Mouse (Mus musculus) mesoderm, embryonic 11.5 days (tissue): ENCODE results near the gene Rufy4.
"Not testable (repeated sequence)": the region's sequence is repeated elsewhere in the genome, so short reads cannot be mapped to it uniquely, and the experiment has no call there.

ENCODE experiments used
- DNase-seq: peaks from one replicate; pipeline ENCODE4 v3.0.0-alpha.2; 2012; ENCODE audit warnings: low read depth, low spot score

Rufy4 gene

DNA sequence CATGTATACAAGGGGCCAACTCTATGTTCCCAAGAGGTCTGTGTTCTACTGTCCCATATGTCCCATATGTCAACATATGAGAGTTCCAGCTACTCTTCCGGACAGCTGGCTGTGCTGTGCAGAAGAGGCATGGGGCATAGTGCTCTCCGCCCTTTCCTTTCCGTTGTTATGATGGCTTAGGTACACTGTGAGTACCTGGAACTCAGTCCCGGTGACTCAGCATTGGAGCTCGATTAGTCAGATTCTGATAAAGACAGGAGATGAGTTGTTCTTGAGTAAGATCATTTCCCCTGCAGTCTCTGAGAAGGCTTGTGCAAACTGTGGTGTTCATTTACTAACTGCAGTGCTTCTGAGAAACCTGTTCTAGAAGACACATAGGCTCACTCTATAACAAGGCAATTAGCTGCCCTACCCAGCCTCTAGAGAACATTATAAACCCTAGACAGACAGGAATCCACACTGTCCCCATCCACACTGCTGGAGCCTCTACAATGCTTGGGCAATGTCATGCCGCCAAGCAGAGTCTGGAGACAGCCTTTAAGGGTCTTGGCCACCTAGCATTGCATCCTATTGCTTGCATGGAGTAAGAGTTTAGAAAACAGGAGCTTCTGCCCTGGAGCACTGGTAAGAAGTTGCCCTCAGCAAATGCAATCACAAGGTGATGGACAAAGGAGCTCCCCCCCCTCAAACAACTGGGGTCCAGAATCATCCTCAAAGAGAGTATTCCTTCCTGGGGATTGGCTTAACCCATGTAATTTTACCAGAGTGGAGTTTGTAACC is 24.0 kb downstream of the Rufy4 start:
- no peak for DNase-seq

DNA sequence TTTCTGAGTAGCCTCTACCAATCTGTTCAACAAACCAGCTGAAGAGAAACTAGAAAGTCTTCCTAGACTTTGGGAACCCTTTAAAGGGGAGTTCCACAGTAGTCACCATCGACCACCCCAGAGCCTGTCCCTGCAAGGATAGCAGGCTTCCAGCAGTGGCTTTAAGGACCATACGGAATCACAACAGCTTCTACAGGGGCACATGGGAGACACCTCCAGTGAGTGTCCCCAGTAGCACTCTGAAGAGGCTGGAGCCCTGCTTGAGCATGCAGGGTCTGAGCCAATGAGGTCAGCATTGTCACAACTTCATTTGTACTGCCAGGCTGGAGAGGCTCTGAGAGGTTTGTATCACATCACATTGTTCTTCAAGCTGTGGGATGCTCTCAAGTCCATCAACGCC is 24.8 kb downstream of the Rufy4 start:
- DNase-seq, result no peak

DNA sequence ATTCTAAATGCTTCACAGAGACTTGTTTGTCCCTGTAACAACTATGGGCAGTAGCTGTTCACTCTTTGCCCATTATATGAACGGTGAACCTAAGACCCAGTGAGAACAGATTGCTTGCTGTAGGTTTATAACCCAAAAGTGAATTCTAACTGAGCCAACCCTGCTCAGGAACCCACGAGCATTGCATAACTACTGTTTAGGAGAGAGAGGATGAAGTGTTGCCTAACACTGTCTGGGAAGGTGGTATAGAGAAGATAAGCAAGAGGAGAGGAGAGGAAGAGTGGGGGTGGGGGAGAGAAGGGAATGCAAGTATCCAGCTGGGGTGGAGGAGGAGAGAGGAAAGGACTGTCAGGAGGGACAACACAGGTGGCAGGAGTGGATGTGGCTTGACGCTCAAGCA is 25.8 kb downstream of the Rufy4 start:
- no peak for DNase-seq

DNA sequence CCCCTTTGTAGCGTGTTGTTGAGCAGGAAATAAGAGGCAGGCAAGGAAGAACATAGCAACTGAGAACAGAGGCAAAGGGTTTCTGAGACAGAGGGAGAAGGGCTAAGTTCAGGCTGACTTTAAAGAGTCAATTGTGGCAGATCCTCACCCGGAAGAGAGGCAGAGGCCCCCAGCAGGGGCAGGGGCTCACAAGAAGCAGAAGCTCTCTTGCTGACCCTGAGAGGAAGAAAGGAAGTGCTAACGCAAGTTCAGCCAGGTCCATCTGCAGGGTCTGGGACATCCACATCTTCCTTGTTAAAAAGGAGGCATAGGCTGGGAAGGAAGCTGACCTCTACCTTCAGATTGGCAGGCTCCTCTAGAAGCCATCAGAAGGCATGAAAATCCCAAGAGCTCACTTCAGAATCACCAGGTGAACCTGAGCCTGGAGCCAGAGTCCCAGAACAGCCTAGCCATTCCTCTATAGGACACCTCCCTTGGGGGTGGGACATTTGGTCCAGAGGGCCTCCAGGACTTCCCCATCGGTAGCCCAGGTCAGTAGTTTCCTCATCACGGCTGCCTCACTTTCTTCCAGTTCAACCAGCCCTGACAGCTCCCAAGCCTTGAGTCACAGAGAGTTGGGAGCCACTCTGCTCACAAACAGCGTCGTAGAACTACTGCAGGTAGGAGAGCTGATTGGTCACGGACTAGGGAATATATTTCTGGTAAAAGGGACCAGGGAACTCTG is 28.3 kb downstream of the Rufy4 start, which contains the start of gene Cxcr2:
Cxcr2 (plus strand) TSS at position 529 of the 724 bp plus-strand sequence.
- no peak for DNase-seq

DNA sequence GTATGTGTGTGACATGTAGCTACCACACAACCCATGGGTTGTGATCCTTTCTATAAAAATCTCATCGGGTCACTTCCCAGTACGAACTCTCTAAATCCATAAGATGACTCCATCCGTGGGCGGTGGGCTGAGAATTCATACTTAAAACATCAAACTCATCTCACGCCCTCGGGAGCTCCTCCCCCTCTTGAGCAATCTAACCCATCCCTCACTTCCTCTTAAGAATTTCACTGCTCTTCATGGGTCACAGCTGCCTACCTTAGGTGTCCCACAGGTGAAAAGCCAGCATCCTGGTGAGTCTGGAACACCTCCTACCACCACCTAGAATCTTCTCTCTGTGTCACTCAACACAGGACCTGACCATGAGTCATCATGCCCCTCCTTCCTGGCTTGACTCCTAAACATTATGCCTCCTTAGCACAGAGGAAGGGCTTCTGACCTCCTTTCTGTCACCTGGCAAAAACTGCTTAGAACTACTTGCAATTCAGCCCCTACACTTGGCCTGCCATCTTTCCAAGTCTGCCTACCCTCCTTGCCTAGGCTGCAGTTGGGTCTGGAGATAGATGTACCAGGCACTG is 30.2 kb downstream of the Rufy4 start:
- DNase-seq, result no peak

DNA sequence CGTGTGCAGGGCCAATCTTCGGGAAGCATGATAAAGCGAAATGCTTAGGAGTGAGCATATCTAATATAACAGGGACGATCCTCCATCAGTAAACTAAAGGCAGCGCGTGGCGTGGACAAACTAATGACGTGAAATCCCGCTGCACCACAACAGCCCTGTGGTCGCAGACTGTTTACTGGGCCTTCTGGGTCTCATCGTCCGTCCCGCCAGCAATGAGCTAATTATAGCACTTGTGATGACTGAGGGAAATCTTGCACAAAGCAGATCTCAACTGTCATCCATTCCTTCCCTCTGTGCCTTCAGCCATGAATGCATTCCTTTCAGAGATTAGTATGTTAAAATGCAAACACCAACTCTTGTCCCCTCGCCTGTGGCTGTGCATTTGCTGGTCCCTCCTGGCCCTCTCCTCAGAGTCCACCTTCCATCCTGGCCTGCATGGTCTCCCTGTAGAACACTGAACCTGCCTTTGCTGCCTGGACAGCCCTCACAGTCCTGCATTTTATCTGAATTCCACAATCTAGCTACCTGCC is 31.1 kb downstream of the Rufy4 start:
- no peak for DNase-seq

DNA sequence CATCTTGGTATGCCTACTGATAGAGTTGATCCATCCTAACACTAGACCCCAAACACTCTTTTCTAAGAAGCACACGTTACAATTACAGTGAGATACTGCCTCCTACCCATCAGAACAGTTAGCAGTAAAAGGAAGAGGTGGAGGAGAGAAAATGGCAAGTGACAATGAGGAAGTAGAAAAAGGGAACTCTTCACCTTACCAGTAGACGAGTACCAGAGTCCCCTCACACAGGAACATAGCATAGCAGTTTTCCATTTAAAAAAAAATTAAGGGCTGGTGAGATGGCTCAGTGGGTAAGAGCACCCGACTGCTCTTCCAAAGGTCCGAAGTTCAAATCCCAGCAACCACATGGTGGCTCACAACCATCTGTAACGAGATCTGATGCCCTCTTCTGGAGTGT is 34.3 kb downstream of the Rufy4 start:
- DNase-seq, result not testable (repeated sequence)

DNA sequence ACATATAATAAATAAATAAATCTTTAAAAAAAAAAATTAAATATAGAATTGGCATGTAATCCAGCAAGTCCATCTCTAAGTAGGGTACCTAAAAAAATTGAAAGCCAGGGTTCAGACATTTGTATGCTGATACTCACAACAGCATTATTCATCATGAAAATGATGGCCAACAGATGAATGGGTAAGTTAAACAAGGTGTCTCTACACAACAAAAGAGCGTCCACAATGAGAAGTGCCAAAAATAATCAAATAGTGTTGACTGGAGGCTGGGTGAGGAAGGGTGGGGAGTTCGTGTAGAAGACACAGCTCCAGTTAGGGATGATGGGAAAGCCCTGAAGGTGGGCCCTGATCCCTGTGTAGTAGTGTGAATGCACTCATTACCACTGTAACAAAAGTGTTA is 34.7 kb downstream of the Rufy4 start:
- DNase-seq, result no peak

DNA sequence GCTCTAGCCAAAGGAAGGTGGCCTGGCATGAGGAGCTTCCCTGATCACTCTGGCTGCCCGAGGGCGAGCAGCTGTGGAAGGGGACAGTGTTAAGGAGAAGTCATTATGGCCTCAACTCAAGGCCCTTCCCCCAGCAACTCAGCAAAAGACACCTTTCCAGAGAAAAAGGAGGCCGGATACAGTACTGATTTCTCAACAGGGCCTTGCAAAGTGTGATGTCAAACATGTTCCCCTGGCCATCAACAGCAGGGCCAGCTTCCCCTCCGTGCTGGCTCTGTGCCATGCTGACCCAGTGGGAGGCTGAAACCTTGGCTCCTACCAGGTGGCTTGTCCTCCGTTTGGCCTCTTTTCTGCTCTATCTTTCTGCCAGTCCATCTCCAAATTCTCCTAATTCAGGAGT is 41.8 kb downstream of the Rufy4 start:
- DNase-seq, result no peak

DNA sequence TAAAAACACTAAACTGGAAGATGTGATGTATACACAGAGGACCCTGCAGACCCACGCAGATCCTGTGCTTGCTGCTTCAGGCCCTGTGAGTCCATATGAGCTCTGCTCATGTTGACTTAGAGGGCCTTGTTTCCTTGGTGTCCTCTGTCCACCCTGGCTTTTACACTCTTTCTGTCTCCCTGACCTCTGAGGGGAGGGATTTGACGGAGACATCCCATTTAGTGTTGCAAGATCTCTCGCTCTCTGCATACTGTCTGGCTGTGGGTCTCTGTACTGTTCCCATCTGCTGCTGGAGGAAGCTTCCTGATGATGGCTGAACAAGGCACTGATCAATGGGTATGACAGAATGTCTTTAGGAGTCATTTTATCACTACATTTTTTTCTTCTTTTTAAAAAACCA is 44.4 kb downstream of the Rufy4 start:
- DNase-seq, result no peak

DNA sequence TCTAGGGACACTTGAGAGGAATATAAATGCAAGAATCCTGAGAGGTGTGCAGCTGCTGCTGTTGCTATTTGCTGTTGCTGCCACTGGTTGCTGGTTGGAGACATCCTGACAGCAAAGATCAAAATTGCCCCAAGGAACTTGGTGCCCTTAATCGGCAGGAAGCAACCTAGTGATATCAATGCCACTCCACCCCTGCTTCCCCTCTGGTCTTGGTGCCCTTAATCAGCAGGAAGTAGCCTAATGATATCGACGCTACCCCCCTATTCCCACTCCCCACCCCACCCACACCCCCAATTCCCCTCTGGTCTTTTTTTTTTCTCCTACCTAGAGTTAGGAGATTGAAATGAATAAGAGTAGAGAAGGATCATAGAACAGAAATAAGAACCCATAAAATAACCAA is 47.4 kb downstream of the Rufy4 start:
- no peak for DNase-seq

DNA sequence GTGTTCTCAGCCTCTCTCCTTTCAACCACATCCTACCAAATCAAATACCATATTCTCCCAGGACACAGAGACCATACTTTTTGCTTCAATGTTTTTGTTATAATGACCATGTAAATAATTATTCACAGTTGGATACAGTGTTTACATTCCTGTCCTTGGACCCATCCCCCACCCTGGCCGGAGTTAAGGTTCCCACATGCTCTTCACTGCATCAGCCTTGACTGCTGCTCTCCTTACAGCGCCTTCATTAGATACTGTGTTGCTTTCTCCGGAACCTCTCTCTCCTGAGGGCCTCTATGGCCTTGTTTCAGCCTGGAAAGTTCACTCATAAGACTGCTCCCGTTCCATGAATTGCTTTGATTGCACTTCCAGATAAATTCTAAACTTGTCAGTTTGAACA is 50.4 kb downstream of the Rufy4 start:
- no peak for DNase-seq

DNA sequence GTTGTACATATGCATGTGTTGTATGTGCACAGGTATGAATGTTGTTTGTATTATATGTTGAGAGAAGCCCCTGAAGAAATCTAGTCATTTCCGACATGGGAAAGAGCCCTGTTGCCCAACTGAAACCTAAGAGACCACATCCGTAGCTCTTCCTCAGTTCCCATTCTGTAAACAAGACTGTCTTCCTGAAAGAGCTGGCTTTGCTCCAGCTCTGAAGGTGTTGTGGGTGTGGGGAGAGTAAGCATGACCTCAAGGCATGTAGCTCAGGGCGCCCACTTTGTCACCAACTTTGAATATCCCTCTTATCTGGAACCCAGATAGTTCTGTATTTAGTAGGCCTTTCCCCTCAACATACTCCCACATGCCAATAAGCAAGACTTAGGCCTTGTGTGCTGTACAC is 53.3 kb downstream of the Rufy4 start:
- no peak for DNase-seq

DNA sequence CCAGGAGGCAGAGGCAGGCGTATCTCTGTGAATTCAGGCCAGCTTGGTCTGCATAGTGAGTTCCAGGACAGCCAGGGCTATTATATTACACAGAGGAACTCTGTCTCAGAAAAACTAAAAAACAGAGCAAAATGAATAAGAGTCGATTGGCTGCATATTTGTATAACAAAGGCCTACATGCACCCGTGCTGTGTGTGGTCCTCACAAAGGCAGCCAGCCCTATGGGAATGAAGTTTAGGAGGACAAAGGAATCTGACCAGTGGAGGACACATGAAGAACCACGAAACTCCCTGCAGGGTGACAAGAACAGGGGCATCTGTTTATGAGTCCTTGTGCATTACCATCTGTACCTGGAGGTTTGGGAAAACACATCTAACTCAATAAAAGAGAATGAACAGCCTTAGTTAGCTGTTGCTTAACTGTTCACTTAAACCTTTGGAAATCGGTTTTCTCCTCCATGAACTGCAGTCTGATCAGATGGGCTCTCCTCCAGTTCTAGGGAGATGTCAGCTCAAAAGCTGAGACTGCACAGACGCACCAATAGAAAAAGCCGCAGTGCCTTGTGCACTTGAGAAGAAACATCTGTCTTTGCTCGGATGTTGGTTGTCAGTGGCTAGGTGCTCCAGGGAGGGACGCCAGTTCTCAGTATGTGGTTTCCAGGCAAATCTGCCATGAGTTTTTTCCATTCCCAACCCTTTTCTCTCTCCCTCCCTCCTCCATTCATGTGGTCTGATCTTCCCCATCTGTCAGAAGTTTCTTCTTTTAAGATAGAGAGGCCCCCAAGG is 54.5 kb downstream of the Rufy4 start:
- peak; percentile 18 for DNase-seq

DNA sequence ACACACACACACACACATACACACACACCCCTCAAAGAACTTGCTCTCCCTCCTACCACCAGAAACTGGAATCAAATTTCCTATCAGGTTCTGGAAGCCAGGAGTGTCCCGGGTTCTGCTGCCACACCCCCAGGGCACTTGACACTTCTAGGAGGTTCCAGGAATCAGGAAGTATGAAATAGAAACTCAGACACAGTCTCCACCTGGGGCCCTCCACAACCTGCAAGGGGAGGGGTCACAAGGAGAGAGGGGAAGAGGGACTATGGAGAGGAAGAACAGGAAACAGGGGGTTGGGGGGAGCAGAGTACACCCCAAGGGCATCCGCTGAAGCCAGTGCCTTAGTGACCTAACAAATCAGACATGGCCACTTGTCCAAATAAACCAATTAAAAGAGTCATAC is 56.1 kb downstream of the Rufy4 start:
- no peak for DNase-seq

DNA sequence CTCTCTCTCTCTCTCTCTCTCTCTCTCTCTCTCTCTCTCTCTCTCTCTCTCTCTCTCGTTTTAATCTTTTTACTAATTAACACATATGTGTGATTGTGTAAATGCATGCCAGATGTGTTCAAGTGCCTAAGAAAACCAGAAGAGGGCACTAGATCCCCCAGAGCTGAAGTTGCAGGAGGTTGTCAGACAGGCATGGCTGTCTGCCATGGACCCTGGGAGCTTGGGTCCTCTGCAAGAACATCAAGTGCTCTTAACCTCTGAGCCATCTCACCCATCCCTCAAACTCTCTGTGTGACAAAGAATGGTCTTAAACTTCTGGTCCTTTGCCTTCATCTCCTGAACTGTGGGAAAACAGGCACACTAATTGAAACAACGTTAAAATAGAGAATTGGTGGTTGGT is 57.7 kb downstream of the Rufy4 start:
- no peak for DNase-seq

DNA sequence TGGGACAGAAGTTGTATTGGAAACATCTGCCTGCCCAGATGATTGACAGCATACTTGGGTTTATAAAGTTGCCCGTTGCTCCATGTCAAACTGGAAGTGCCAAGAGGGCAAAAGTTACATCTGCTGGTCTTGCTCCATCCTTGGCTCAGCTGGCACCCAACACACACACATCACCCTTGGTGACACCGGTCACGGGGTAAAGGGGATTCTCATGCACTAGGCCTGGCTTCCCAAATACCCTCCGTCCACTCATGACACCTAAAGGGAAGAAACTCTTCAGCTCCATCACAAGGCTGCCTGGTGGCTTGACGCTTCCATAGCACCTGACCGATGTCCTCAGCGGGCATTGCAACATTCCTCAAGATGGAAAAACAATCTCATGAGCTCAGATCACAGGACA is 65.1 kb downstream of the Rufy4 start:
- DNase-seq, result no peak

DNA sequence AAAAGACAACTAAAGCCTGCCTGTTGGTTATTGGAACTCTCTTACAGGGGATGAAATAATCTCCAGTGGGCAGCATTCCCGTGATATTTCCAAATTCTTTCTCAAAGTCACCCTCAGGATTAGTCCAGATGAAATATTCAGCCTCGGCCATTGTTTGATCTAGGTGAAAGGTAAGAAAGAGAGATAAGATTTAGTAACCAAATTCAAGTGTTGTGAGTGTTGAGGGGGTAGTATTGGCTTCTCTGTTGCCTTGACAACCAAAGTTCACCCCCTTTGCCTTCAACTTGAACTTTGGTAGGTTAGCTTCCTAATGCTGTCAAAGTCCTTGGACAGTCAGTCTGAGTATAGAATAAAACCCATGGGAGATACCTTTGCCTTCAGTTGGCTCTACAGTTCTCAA is 67.4 kb downstream of the Rufy4 start:
- no peak for DNase-seq

DNA sequence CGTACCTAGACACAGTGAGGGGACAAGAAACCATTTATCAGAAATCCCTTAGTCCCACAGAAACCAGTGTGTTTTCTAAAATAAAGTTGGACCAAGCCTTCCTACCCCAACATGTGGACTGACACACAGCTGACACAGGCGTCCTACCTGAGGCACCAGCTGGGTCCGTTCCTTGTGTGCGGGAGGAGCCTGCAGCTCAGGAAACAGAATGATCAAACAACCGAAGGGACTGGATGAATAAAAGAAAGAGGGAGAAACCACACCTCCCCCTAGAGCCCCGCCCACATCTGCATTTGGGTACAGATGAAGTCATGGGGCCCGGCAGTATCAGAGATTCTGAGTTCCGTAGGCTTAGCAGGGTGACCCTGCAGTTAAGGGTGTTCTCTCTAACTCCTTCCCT is 69.1 kb downstream of the Rufy4 start, which contains the start of gene Cxcr1:
Cxcr1 (minus strand) TSS at position 187 of the 400 bp plus-strand sequence.
- DNase-seq, result no peak

DNA sequence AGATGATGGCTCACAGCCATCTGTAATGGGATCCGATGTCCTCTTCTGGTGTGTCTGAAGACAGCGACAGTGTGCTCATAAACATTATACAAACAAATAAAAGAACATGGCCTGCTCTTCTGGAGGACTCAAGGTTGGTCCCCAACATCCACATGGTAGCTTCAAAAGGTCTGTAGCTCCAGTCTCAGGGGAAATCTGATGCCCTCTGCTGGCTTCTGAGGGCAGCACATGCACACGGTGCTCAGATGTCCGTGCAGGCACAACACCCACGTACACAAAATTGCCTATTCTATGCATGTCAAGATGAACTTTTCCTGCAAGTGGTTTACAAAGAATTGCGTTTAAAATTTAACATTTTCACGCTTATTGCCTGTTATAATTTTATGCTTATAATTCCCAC is 70.6 kb downstream of the Rufy4 start:
- DNase-seq, result peak; percentile 49

DNA sequence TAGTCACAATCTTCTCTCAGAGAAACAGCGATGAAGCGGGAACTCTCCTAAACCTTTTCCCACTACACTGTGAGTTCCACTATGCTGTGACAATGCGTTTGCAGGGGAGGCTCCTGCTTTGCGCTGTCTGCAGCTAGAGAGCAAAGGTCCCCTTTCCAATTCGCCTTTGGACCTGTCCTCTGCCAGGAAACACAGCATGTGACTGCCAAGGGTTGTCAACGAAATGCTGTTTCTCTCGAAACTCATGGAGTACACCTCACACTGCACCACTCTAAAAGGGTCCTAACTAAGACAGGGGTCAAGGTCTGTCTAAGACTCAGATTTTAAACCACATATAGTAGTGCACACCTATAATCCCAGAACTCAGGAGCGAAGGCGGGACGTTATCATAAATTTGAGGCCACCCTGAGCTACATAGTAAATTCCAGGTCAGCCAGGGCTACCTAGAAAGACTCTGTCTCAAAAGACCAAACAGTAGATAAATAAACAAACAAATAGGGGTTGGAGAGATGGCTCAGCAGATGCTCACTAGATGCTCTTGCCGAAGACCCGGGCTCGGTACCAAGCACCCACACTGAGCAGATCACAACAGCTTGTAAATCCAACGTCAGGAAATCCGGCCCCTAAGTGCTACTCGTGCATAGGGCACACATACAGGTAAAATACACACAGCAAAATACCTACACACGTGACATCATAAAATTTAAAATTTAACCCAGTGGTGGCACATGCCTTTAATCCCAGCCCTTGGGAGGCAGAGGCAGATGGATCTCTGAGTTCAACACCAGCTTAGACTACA is 71.5 kb downstream of the Rufy4 start:
- DNase-seq, result no peak
